Mouse (Mus musculus) testis, adult 2 months (tissue): ENCODE measurements around the gene Vmn2r23.

Source experiments
- CTCF ChIP-seq: fragments of 200-500 bp; IDR thresholded peaks from 2 replicates; pipeline ENCODE4 v1.5.1; 2012; ENCODE audit warnings: low read depth, mild to moderate bottlenecking, inconsistent platforms, low read length, moderate library complexity; ENCODE audit not compliant: control insufficient read depth, insufficient read depth, insufficient replicate concordance
- POLR2A ChIP-seq: fragments of 200-500 bp; IDR thresholded peaks from 2 replicates; pipeline ENCODE4 v1.6.1; 2012; ENCODE audit warnings: low read depth, mild to moderate bottlenecking, inconsistent platforms, low read length, moderate library complexity; ENCODE audit not compliant: control insufficient read depth

- TF ChIP-seq CTCF (no peak), POLR2A (no peak)
Measured at GRCm38 (mm10) chr6:123778579-123778978, 76.1 kb downstream of the Vmn2r23 start, which contains the start of gene Vmn2r24.
